Mouse (Mus musculus): ENCODE results near the gene Fam49a. TPM values are rescaled to one million over a fixed set of nuclear protein-coding genes. Genes with fewer than 3 reads are reported as not detected.
A peak's percentile ranks its signal among the peaks of the same experiment; 100 is the strongest.
"Not testable (repeated sequence)": the region's sequence is repeated elsewhere in the genome, so short reads cannot be mapped to it uniquely, and the experiment has no call there.

The Fam49a gene
- polyA plus RNA-seq, 1 experiment: 10.4 TPM

DNA sequence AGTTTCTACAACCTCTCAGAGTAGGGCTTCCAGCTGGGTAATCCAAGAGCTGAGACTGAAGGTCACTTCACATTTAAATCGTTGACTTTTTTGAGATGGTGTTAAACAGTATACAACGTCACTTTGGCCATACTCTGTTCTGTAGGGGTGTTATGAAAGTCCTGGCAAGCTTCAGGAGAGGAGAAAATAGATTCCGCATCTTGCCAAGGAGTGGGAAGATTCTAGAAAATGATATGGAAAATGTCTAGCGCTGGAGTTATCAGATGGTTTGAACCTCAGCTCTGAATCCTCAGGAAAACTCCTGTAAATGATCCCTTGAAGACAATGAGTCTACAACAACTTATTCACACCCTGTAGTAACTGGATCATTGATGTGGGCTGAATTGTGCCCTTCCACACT is 29.8 kb upstream of the Fam49a start:
- Histone ChIP-seq H3K4me1 (ENCODE audit: control insufficient read depth, insufficient read depth, low read length) (no peaks in the 10 kb centered on the region), H3K4me3 (replicated peaks; ENCODE audit: extremely low read depth, low read depth, low read length) (no peak overlapping the region)
- no peak for DNase-seq
- no peak for TF ChIP-seq POLR2A (IDR thresholded peaks at IDR 0.05; ENCODE audit: borderline replicate concordance, extremely low read depth, low read depth, low read length)
- TF ChIP-seq CTCF (IDR thresholded peaks at IDR 0.05; ENCODE audit: insufficient read depth, low read length): no peak
- WGBS: 75% methylated on average over 4 of the region's 4 CpGs

DNA sequence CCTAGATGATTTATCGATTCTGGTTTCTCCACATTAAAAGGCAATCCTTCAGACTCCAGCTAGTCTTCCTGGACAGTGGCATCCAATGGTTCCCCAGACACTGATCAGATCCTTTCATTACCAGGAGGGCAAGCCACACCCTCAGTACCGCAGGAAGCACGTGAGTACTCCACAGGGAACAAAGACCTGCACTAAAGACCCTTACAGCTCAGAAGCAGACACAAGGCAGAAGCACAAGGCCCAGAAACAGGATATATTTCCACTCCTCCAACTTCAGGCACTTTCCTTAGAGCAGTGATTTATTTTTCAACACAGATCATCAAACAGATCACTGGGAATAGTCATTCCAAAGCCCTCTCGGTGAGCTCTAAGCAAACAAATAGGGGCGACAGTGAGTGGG is 25.0 kb upstream of the Fam49a start:
- 55% methylated on average over 5 of the region's 5 CpGs for WGBS
- no peak for DNase-seq
- no peak overlapping the region for H3K4me3 ChIP-seq (replicated peaks; ENCODE audit: extremely low read depth, low read depth, low read length)
- H3K4me1 ChIP-seq (ENCODE audit: control insufficient read depth, insufficient read depth, low read length): no peaks in the 10 kb centered on the region
- no peak for TF ChIP-seq CTCF (IDR thresholded peaks at IDR 0.05; ENCODE audit: insufficient read depth, low read length)
- no peak for TF ChIP-seq POLR2A (IDR thresholded peaks at IDR 0.05; ENCODE audit: borderline replicate concordance, extremely low read depth, low read depth, low read length)

DNA sequence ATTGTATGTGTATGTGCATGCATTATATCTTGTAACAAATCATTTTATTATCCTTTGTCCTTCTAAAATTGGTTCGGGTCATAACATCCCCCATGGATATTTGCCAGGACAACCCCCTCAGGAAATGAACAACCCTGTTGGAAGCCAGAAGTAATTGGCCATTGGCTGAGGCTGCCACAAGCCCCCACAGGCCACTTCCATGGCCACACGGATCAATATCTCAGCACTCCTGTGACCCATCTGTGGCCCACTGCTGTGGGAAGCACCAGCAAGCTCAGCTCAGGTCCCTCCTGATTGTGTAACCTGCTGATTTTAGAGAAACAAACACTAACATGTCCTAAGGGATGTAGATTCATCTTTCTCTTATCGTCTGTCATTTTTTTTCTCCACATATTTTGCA is 22.4 kb upstream of the Fam49a start:
- H3K4me3 ChIP-seq (replicated peaks; ENCODE audit: extremely low read depth, low read depth, low read length): no peak overlapping the region
- WGBS: 54% methylated on average over 3 of the region's 3 CpGs
- no peak for DNase-seq
- no peaks in the 10 kb centered on the region for H3K4me1 ChIP-seq (ENCODE audit: control insufficient read depth, insufficient read depth, low read length)
- no peak for TF ChIP-seq CTCF (IDR thresholded peaks at IDR 0.05; ENCODE audit: insufficient read depth, low read length)
- no peak for TF ChIP-seq POLR2A (IDR thresholded peaks at IDR 0.05; ENCODE audit: borderline replicate concordance, extremely low read depth, low read depth, low read length)

DNA sequence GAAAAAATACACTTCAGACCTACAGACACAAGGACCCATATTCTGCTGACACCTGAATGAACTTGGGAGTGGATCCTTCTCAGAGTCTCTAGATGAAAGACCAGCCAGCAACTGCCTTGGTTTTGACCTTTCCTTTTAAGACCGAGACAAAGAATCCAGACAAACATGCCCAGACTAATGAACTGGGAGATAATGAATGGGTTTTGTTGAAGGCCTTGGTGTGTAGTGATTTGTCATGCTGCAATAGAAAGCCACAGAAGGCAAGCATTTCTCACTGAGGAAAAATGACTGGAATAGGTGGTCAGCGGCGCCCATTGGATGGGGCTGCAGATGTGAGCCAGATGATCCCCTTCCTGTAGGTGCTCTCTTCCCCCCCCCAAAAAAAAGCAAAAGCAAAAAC is 18.8 kb upstream of the Fam49a start:
- TF ChIP-seq POLR2A (IDR thresholded peaks at IDR 0.05; ENCODE audit: borderline replicate concordance, extremely low read depth, low read depth, low read length): no peak
- no peak for TF ChIP-seq CTCF (IDR thresholded peaks at IDR 0.05; ENCODE audit: insufficient read depth, low read length)
- 78% methylated on average over 3 of the region's 3 CpGs for WGBS
- no peak for DNase-seq
- no peaks in the 10 kb centered on the region for H3K4me1 ChIP-seq (ENCODE audit: control insufficient read depth, insufficient read depth, low read length)
- no peak overlapping the region for H3K4me3 ChIP-seq (replicated peaks; ENCODE audit: extremely low read depth, low read depth, low read length)

DNA sequence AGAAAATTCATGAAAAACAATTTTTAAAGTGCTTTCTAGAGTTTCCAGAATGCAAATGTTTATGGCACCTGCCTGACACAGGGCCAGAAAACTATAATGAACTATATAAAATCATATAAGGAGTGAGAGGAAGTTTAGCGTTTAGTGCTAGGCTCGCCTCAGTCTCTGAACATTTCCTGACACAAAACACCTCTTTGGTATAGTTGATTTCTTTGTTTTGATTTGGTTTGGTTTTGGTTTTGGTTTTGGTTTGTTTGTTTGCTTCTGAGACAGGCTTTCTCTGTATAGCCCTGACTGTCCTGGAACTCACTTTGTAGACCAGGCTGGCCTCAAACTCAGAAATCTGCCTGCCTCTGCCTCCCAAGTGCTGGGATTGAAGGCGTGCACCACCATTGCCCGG is 14.9 kb upstream of the Fam49a start:
- H3K4me1 ChIP-seq (ENCODE audit: control insufficient read depth, insufficient read depth, low read length); DNase-seq; H3K4me3 ChIP-seq (replicated peaks; ENCODE audit: extremely low read depth, low read depth, low read length): not testable (repeated sequence)
- 68% methylated on average over 4 of the region's 4 CpGs for WGBS

DNA sequence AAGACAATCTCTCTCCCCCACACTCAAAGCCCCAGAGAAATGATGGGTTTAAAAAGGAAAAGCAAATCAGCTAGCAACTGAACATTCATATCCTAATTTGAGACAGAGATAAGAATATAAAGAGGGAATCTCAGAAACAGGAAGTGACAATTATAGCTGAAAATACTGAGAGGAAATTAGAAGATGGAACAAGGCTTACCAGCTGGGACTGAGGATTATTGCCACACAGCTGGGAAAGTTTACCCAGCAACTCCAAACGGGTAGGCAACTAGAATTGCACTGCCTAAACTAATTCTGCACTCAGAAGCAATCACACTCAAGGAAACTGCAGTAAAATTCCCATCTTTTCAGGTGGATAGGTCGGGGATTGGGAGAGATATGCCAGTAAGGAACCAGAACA is 12.4 kb upstream of the Fam49a start:
- TF ChIP-seq POLR2A (IDR thresholded peaks at IDR 0.05; ENCODE audit: borderline replicate concordance, extremely low read depth, low read depth, low read length) (no peak), CTCF (IDR thresholded peaks at IDR 0.05; ENCODE audit: insufficient read depth, low read length) (no peak)
- Histone ChIP-seq H3K4me3 (replicated peaks; ENCODE audit: extremely low read depth, low read depth, low read length) (no peak overlapping the region), H3K4me1 (ENCODE audit: control insufficient read depth, insufficient read depth, low read length) (no peaks in the 10 kb centered on the region)
- DNase-seq: no peak
- WGBS: 40% methylated on average over 2 of the region's 2 CpGs

DNA sequence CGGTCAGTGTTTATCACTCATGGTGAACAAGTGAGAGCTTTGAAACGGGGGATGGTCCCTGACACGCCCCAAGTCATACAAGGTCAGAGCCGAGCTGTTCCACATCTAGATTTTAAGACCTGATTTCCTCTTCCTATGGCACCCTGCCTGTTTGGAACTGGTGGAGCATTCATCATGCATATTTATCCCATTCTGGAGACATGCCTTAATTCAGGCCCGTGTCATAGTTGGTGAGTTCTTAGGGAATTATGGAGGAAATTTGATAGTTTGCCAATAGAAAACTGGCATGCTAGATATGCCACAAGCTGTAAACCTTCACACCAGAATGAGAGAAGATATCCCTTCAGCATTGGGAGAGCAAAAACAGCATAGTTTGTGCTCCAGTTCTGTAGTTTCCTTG is 8.4 kb upstream of the Fam49a start:
- 24% methylated on average over 5 of the region's 5 CpGs for WGBS

DNA sequence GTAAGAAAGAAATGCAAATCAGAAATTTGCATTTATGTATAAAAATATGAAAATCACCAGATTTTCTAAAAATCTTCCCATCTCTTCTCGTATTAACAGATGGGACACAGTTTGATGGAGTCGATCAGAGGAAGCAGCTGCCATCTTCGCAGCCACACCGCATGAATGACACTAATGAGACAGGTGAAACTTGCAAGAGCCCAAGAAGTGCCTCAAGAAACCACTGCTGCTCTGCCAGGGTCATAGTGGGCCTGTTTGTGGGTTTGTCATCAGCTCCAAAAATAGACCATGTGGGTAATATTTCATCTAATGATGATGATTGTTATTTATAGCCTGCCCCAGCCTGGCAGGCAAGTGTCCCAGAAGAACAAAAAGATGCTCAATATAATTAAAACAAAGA is 7.8 kb upstream of the Fam49a start:
- H3K4me3 ChIP-seq (replicated peaks; ENCODE audit: extremely low read depth, low read depth, low read length): no peak overlapping the region
- TF ChIP-seq CTCF (IDR thresholded peaks at IDR 0.05; ENCODE audit: insufficient read depth, low read length) (no peak), POLR2A (IDR thresholded peaks at IDR 0.05; ENCODE audit: borderline replicate concordance, extremely low read depth, low read depth, low read length) (no peak)
- no peak for DNase-seq
- no peaks in the 10 kb centered on the region for H3K4me1 ChIP-seq (ENCODE audit: control insufficient read depth, insufficient read depth, low read length)
- 80% methylated on average over 4 of the region's 4 CpGs for WGBS

More for the DNA sequence above, 8.4 kb upstream of the Fam49a start:
- Histone ChIP-seq H3K4me1 (ENCODE audit: control insufficient read depth, insufficient read depth, low read length) (no peaks in the 10 kb centered on the region), H3K4me3 (replicated peaks; ENCODE audit: extremely low read depth, low read depth, low read length) (no peak overlapping the region)
- no peak for TF ChIP-seq CTCF (IDR thresholded peaks at IDR 0.05; ENCODE audit: insufficient read depth, low read length)
- TF ChIP-seq POLR2A (IDR thresholded peaks at IDR 0.05; ENCODE audit: borderline replicate concordance, extremely low read depth, low read depth, low read length): no peak
- no peak for DNase-seq

DNA sequence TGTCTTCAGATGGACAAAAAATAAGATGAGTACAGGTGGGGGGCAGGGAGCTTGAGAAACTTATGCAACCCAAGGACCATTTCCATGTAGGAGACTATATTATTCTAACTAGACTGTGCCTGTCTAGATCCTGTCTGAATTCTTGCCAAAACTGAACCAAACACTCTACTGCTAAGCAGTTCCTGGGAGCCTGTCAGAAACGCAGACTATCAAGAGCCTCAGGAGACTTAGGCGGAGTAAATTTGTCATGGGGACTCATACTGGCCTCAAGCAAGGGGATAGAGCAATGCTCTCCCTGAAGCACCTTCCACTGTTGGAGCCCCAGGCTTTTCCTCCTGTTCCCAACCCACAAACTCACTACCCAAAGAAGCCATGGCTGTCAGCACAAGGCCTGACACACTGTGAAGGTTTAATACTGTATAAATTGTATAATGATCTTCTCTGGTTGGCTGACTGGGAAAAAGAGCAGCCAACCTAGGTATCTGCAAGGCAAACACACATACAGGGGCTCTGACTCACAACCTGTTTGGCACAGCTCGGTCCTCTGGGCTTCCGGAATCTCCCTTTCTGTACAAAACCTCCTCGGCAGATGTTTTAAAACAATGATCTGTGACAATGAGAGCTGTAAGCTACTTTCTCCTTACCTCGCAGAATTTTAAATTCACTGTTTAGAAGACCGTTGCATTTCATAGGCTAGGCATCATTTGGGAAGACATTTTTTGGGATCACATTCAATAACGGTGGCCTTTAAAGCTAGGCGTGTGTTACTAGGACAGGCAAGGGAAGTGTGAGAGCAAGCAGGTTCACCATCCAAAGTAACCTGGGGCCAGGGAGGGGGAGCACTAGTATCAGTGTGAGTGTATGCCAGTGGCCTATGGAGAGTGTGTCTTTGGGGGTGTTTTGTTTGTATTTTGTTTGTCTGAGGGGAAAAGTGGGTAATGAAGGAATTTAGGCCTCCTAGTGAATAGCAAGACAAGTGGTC is 669 bp upstream of the Fam49a start:
- H3K4me1 ChIP-seq (ENCODE audit: control insufficient read depth, insufficient read depth, low read length): peaks cover 11% of the 10 kb centered on the region
- TF ChIP-seq POLR2A (IDR thresholded peaks at IDR 0.05; ENCODE audit: borderline replicate concordance, extremely low read depth, low read depth, low read length) (no peak), CTCF (IDR thresholded peaks at IDR 0.05; ENCODE audit: insufficient read depth, low read length) (no peak)
- WGBS: 67% methylated on average over 9 of the region's 9 CpGs
- DNase-seq: no peak
- peak overlapping the region; percentile 21 for H3K4me3 ChIP-seq (replicated peaks; ENCODE audit: extremely low read depth, low read depth, low read length)

DNA sequence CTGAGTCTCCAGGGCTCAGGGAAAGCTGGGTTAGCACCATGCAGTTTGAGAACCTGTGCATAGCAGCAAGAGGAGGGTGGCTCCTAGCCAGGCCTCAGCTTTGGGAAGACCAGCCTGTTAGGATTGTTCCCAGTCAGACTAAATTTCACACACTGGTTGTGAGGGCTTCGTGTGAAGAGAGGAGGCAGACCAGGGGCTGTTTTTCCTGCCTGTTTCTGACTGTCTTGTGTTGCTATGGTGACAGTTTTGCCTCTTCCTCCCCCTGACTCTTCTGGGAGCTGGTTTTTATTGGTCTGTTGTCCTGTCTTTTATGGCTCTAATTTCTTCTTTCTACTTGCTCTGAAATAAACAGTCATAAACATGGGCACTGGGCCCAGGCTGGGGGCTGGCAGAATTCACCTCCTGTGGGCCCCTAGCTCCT is 1.4 kb downstream of the Fam49a start:
- DNase-seq: no peak
- H3K4me3 ChIP-seq (replicated peaks; ENCODE audit: extremely low read depth, low read depth, low read length): peak overlapping the region; percentile 39
- TF ChIP-seq POLR2A (IDR thresholded peaks at IDR 0.05; ENCODE audit: borderline replicate concordance, extremely low read depth, low read depth, low read length) (no peak), CTCF (IDR thresholded peaks at IDR 0.05; ENCODE audit: insufficient read depth, low read length) (no peak)
- WGBS: 8% methylated on average over 1 of the region's 1 CpGs
- peaks cover 13% of the 10 kb centered on the region for H3K4me1 ChIP-seq (ENCODE audit: control insufficient read depth, insufficient read depth, low read length)

All from lung, adult 2 months (tissue).